Mouse (Mus musculus): ENCODE measurements around the gene Cops2.

Cops2 gene

GRCm38 (mm10) chr2:125781006-125781405 lies 77.9 kb downstream of the Cops2 start:
- Histone ChIP-seq H3K36me3 (ENCODE audit: control insufficient read depth, insufficient read depth, low read length, poor library complexity, severe bottlenecking) (no peaks in the 10 kb centered on the region), H3K27me3 (ENCODE audit: control insufficient read depth, insufficient read depth, low read length, poor library complexity, severe bottlenecking) (no peaks in the 10 kb centered on the region)
- no peak for DNase-seq (ENCODE audit: low read depth, low spot score)

All from splenic B cell, adult 2 months (primary cell).